Mouse (Mus musculus): ENCODE results near the gene Gpx3.
"Not testable (repeated sequence)": the region's sequence is repeated elsewhere in the genome, so short reads cannot be mapped to it uniquely, and the experiment has no call there.

Gene Gpx3

DNA sequence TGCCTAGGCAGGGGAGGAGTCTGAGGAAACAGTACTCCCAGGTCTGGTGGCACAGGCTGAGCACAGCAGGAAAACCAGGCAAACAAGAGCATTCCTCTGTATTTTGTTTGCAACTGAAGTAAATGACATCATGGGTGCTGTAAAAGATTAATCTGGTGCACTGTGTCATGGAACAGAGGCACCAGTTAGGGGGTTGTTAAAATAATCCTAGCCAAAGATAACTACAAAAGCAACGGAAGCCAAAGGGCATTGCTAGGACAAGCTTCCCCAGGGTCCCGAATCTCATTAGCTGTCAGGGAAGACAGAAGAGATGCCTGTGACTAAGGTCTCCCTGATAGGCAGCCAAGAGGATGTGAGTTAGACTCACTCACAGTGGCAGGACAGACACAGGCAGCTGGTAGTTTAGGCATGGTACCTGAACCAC lies 21.2 kb upstream of the Gpx3 start:
- no peak for DNase-seq (ENCODE audit: low spot score in 2 of 2)

GRCm38 (mm10) chr11:54882671-54883070 lies 19.6 kb upstream of the Gpx3 start:
- no peak for DNase-seq (ENCODE audit: low spot score in 2 of 2)

GRCm38 (mm10) chr11:54884197-54884828 lies 17.9 kb upstream of the Gpx3 start:
- DNase-seq (ENCODE audit: low spot score in 2 of 2) = no peak

- DNase-seq (ENCODE audit: low spot score in 2 of 2) = no peak
These were observed 17.3 kb upstream of the Gpx3 start for GRCm38 (mm10) chr11:54884937-54885336.

DNA sequence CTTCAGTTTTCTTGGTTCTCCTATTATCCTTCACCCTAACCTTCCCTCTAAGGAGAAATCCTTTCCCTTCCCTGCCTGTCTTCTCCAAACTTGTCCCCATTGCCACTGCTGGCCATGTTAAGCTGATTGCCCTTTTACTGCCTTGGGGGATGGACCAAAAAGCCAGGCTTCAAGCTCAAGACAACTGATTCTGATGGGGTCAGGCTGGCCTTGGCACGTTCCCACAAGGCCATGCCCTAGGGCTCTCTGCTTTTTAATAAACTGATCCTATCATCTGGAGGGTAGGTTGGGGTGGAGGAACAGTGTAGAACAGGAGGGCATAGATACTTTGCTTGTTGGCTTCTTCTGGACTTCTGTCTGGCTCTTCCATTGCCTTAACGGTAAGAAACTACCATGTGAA lies 16.8 kb upstream of the Gpx3 start:
- DNase-seq (ENCODE audit: low spot score in 2 of 2) = no peak

GRCm38 (mm10) chr11:54887927-54888326 lies 14.3 kb upstream of the Gpx3 start:
- DNase-seq (ENCODE audit: low spot score in 2 of 2) = no peak

DNA sequence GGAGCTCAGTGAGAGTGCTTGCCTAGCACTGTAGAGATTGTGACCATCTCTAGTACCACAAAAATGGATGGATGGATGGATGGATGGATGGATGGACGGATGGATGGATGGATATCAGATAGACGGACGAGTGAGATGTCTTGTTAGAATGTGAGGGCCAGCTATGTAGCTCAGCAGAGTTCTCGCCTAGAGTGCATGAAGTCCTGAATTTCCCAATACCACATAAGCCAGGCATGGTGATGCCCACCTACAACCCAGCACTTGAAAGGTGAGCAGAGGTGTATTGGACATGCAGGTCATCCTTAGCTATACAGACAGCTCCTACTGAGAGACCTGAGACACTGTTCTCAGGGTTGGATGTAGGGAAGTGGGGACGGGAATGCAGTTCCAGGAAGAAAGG lies 10.9 kb upstream of the Gpx3 start:
- DNase-seq (ENCODE audit: low spot score in 2 of 2) = no peak

- DNase-seq (ENCODE audit: low spot score in 2 of 2) = no peak
These were observed 10.2 kb upstream of the Gpx3 start for GRCm38 (mm10) chr11:54892091-54892490.

DNA sequence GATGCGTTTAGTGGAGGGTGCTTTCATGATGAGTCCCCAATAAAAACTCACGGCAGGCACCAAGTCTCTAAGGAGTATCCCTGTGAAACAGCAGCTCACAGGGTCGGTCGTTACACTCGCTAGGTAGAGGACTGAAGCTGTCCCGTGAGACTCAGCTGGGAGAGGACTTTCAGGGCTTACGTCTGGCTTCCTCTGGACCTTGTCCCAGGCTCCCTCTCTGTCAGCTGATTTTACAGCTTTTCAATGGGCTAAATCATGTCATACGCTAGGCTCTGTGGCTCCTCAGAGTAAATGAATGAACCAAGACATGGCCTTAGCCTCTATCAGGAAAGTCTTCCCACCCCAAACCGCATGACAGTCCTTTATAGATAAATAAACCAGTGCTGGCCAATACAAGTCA lies 7.7 kb upstream of the Gpx3 start:
- no peak for DNase-seq (ENCODE audit: low spot score in 2 of 2)

DNA sequence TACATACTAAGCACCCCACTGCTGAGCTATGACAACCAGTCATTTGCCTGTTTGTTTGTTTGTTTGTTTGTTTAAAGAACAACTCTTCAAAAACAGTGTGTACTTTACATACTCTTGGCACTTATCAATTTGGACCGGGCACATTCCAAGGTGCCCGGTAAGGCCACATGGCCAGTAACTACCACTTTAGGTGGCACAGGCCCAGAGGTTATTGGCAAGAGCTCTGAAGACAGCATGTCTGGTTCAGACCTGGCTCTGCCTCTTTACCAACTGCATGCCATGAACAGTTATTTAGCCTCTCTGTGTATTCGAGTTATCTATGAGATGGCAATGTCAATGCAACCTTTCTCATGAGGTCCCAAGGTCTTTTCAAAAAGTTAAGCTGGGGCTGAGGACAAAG lies 5.6 kb upstream of the Gpx3 start:
- not testable (repeated sequence) for DNase-seq (ENCODE audit: low spot score in 2 of 2)

DNA sequence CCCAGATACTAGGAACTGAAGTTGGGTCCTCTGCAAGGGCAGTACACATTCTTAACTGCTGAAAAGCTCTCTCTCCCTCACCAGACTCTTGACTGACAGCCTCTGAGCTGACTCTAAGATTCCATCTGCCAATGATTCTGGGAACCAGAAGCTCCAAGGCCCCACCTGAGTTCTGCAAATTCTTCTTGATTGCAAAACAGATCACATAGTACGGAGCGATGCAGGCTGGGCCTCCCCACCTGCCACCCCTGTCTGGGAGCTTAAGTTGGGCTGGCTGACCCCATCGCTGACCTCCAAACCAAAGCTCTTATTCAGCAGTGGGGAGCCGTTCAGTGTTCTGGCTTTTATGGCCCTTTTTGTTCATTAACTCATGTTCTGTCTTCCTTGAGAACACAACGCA lies 4.8 kb upstream of the Gpx3 start:
- DNase-seq (ENCODE audit: low spot score in 2 of 2) = no peak

DNA sequence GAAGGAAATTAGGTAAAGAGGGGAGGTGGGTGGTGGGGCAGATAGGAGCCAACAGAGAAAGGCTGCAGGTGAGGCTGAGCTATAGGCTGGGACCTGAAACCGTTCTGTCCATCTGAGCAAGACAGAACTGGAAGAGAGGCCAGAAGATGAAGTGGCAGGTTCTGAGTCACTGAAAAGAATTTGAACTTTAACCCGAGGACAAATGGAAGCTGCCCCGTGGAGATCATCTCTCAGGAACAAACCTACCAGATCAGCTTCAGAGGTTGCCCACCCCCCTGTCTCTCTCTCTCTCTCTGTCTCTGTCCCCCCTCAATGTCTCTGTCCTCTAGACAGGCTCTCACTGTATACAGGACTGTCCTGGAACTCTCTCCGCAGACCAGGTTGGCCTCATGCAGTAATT lies 2.6 kb upstream of the Gpx3 start:
- DNase-seq (ENCODE audit: low spot score in 2 of 2) = no peak

GRCm38 (mm10) chr11:54903339-54903738 lies 1.1 kb downstream of the Gpx3 start:
- no peak for DNase-seq (ENCODE audit: low spot score in 2 of 2)

DNA sequence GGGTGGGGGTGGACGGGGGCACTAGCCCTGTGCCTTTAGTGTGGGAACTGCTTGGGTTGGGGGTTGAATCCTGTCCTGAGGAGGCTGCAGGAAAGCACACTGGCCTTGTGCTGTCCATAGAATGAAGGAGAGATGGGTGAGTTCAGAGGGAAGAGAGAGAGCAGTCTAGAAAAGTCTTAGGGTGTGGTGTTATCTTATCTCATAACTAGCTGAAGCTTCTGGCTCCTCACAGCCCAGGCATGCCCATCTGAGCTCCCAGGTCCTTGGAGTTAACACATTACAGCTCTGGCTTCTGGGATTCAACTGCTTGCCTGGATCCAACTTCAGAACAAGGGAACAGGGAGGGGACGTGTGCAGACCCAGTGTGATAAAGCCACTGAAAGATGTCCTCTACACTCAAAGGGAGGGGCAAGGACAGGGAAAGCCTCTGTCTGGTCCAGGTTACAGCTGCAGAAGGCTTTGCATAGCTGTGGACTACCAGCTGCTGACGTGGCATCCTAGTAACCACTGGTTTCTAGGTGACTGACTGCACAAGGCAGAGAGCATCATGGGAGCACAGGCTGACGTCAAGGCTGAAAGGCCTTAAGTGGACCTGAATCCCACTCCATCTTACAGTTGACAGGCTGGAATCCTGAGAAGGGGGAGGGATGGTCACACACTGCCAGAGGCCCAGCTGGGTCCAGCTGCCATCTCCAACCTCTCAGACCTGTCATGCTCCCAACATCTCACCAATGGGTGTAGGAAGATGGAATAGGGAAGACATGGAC lies 1.9 kb downstream of the Gpx3 start:
- no peak for DNase-seq (ENCODE audit: low spot score in 2 of 2)

- DNase-seq (ENCODE audit: low spot score in 2 of 2) = no peak
These were observed 2.8 kb downstream of the Gpx3 start for GRCm38 (mm10) chr11:54905086-54905485.

DNA sequence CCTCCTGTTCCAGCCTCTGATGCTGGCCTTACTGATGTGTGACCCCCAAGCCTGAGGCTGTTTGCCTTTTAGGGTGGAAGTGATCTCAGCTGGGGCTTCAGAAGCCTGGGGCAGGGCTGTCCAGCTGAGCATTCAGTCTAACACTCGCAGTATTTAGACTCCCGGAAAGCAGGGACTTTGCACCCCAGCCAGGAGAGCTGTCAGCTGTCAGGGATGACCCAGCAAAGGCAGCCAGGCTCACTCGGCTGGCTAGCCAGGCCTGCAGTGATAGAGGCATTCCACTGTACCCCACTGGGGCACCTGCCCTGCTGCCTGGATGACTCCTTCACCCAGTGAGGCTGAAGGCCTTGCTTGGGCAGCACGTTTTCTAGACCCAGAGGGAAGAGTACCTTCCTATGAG lies 3.7 kb downstream of the Gpx3 start:
- no peak for DNase-seq (ENCODE audit: low spot score in 2 of 2)

- DNase-seq (ENCODE audit: low spot score in 2 of 2) = no peak
These were observed 4.2 kb downstream of the Gpx3 start for GRCm38 (mm10) chr11:54906466-54906865.

- DNase-seq (ENCODE audit: low spot score in 2 of 2) = no peak
These were observed 5.0 kb downstream of the Gpx3 start for GRCm38 (mm10) chr11:54907259-54907658.

- DNase-seq (ENCODE audit: low spot score in 2 of 2) = no peak
These were observed 7.0 kb downstream of the Gpx3 start for GRCm38 (mm10) chr11:54909273-54909672.

DNA sequence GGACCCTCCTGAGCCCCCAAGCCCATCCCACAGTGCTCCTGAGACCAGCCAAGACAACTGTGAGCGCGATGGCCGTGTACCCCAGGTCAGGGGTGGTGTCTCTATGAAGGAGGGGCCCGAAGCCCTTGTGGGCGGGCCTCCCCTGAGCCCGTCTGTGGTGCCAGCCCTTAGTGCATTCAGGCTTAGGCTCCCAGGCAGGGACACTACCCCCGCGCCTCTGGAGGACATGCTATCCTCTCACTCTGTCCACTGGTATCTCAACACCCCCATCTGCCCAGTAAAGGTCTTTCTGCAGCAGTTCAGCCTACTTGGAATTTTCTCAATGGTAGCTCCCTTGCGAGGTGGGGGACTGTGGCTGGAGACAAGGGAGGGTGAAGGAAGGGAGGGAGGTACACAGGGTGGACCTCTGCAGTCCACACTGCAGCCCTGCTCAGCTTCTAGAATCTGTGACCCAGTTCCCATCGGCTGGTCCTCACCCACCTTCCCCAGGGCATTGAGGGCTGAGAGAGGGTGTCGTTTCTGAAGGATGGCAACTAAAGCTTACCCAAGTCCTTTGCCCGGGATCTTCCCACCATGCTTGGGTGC lies 7.9 kb downstream of the Gpx3 start:
- DNase-seq (ENCODE audit: low spot score in 2 of 2) = no peak

- DNase-seq (ENCODE audit: low spot score in 2 of 2) = no peak
These were observed 8.9 kb downstream of the Gpx3 start for GRCm38 (mm10) chr11:54911201-54911600.

GRCm38 (mm10) chr11:54911671-54912502 lies 9.6 kb downstream of the Gpx3 start:
- no peak for DNase-seq (ENCODE audit: low spot score in 2 of 2)

Data from natural killer cell, adult 2 months (primary cell).